Mouse (Mus musculus) MEL (cell line): ENCODE measurements around the gene Rpa2.

Source experiments
- CTCF ChIP-seq, 3 experiments: IDR thresholded peaks in 2 of 3; conservative IDR thresholded peaks in 1 of 3; 2 replicates each; pipeline ENCODE4 v1.5.1; 2011 to 2012; ENCODE audit warnings: low read length in 3 of 3, low read depth in 2 of 3, mild to moderate bottlenecking in 2 of 3, improper control_type of control experiment in 1 of 3, inconsistent platforms in 1 of 3, mixed read lengths in 1 of 3, moderate library complexity in 1 of 3; ENCODE audit not compliant: control insufficient read depth in 1 of 3, insufficient read depth in 1 of 3, poor library complexity in 1 of 3, severe bottlenecking in 1 of 3
- POLR2A ChIP-seq, 2 experiments: IDR thresholded peaks; 2 replicates each; pipeline ENCODE4 v1.6.1; 2011 to 2012; ENCODE audit warnings: low read length in 2 of 2, mild to moderate bottlenecking in 2 of 2, control low read depth in 1 of 2, improper control_type of control experiment in 1 of 2, low read depth in 1 of 2, moderate library complexity in 1 of 2; ENCODE audit not compliant: control insufficient read depth in 1 of 2, insufficient read depth in 1 of 2, poor library complexity in 1 of 2

GRCm38 (mm10) chr4:132752992-132753391, 15.1 kb upstream of the Rpa2 start:
- TF ChIP-seq POLR2A (IDR thresholded peaks at IDR 0.05; ENCODE audit: control insufficient read depth in 1 of 2, insufficient read depth in 1 of 2, low read depth in 1 of 2, low read length in 2 of 2, poor library complexity in 1 of 2), result no peak
- no peak for TF ChIP-seq CTCF (IDR thresholded peaks at IDR 0.05 in 2 of 3, conservative IDR thresholded peaks at IDR 0.05 in 1 of 3; ENCODE audit: control insufficient read depth in 1 of 3, insufficient read depth in 1 of 3, low read depth in 2 of 3, low read length in 3 of 3, poor library complexity in 1 of 3, severe bottlenecking in 1 of 3)
